Mouse (Mus musculus) MEL (cell line): Measurements from ENCODE around the gene Tomm40. TPM values are rescaled to one million over a fixed set of nuclear protein-coding genes. Genes with fewer than 3 reads are reported as not detected.

Source experiments
- DNase-seq: peaks from one replicate; pipeline ENCODE4 v3.0.0; 2011; ENCODE audit warnings: low read depth, low spot score
- H3K27ac ChIP-seq: 2 replicates; pipeline ENCODE4 v1.5.1; 2012; ENCODE audit warnings: low read depth, mild to moderate bottlenecking, control low read depth, low read length, moderate library complexity; ENCODE audit not compliant: control insufficient read depth
- H3K27me3 ChIP-seq, 2 experiments: fragments of 150-350 bp in 1 of 2; sonication (generic) in 1 of 2; 2 replicates each; pipeline ENCODE4 v1.6.1; 2012; ENCODE audit warnings: low read length in 2 of 2, mild to moderate bottlenecking in 2 of 2, improper control_type of control experiment in 1 of 2, moderate library complexity in 1 of 2; ENCODE audit not compliant: insufficient read depth in 2 of 2, control insufficient read depth in 1 of 2
- H3K36me3 ChIP-seq, 2 experiments: 2 replicates each; pipeline ENCODE4 v1.6.1; 2012 to 2014; ENCODE audit warnings: low read length in 2 of 2, improper control_type of control experiment in 1 of 2, inconsistent platforms in 1 of 2, mild to moderate bottlenecking in 1 of 2; ENCODE audit not compliant: insufficient read depth in 2 of 2, control insufficient read depth in 1 of 2
- H3K4me1 ChIP-seq, 2 experiments: fragments of 150-350 bp in 1 of 2; sonication (generic) in 1 of 2; 2 replicates each; pipeline ENCODE4 v1.6.1; 2012; ENCODE audit warnings: low read length in 2 of 2, improper control_type of control experiment in 1 of 2, mild to moderate bottlenecking in 1 of 2; ENCODE audit not compliant: insufficient read depth in 2 of 2, control insufficient read depth in 1 of 2
- H3K4me3 ChIP-seq, 2 experiments: fragments of 150-350 bp in 1 of 2; sonication (generic) in 1 of 2; 2 replicates each; pipeline ENCODE4 v1.5.1; 2012; ENCODE audit warnings: low read depth in 2 of 2, low read length in 2 of 2, mild to moderate bottlenecking in 2 of 2, moderate library complexity in 2 of 2, control low read depth in 1 of 2, improper control_type of control experiment in 1 of 2; ENCODE audit not compliant: control insufficient read depth in 1 of 2, insufficient read depth in 1 of 2
- H3K79me2 ChIP-seq: 2 replicates; pipeline ENCODE4 v1.6.1; 2012; ENCODE audit warnings: mild to moderate bottlenecking, low read length, moderate library complexity; ENCODE audit not compliant: control insufficient read depth, poor library complexity, insufficient read depth
- H3K9ac ChIP-seq: 2 replicates; pipeline ENCODE4 v1.6.1; 2012; ENCODE audit warnings: low read depth, mild to moderate bottlenecking, control low read depth, low read length, moderate library complexity; ENCODE audit not compliant: control insufficient read depth, poor library complexity, severe bottlenecking
- H3K9me3 ChIP-seq: fragments of 150-350 bp; sonication (generic); replicated peaks from 2 replicates; pipeline ENCODE4 v1.6.1; 2012; ENCODE audit warnings: mild to moderate bottlenecking, low read length, improper control_type of control experiment, moderate library complexity; ENCODE audit not compliant: insufficient read depth
- BHLHE40 ChIP-seq: IDR thresholded peaks from 2 replicates; pipeline ENCODE4 v1.6.1; 2012; ENCODE audit warnings: low read depth, mild to moderate bottlenecking, inconsistent platforms, low read length, improper control_type of control experiment, borderline replicate concordance
- CHD1 ChIP-seq: IDR thresholded peaks from 2 replicates; pipeline ENCODE4 v1.6.1; 2012; ENCODE audit warnings: low read depth, mild to moderate bottlenecking, inconsistent platforms, low read length, improper control_type of control experiment
- CTCF ChIP-seq, 3 experiments: IDR thresholded peaks in 2 of 3; conservative IDR thresholded peaks in 1 of 3; 2 replicates each; pipeline ENCODE4 v1.5.1; 2011 to 2012; ENCODE audit warnings: low read length in 3 of 3, low read depth in 2 of 3, mild to moderate bottlenecking in 2 of 3, improper control_type of control experiment in 1 of 3, inconsistent platforms in 1 of 3, mixed read lengths in 1 of 3, moderate library complexity in 1 of 3; ENCODE audit not compliant: control insufficient read depth in 1 of 3, insufficient read depth in 1 of 3, poor library complexity in 1 of 3, severe bottlenecking in 1 of 3
- E2F4 ChIP-seq: IDR thresholded peaks from 2 replicates; pipeline ENCODE4 v1.6.1; 2011; ENCODE audit warnings: low read depth, low read length, improper control_type of control experiment, borderline replicate concordance
- ELF1 ChIP-seq: IDR thresholded peaks from 2 replicates; pipeline ENCODE4 v1.6.1; 2014; ENCODE audit warnings: low read depth, mild to moderate bottlenecking, inconsistent platforms, low read length, improper control_type of control experiment, moderate library complexity
- GABPA ChIP-seq: IDR thresholded peaks from 2 replicates; pipeline ENCODE4 v1.6.1; 2012; ENCODE audit warnings: low read depth, mild to moderate bottlenecking, inconsistent platforms, low read length, improper control_type of control experiment, moderate library complexity
- GATA1 ChIP-seq: IDR thresholded peaks from 2 replicates; pipeline ENCODE4 v1.6.1; 2011; ENCODE audit warnings: low read depth, low read length, improper control_type of control experiment
- JUND ChIP-seq: IDR thresholded peaks from 2 replicates; pipeline ENCODE4 v1.6.1; 2011; ENCODE audit warnings: low read depth, mild to moderate bottlenecking, improper control_type of control experiment, low read length
- MAX ChIP-seq: IDR thresholded peaks from 2 replicates; pipeline ENCODE4 v1.6.1; 2011; ENCODE audit warnings: low read length, improper control_type of control experiment
- MEF2A ChIP-seq: IDR thresholded peaks from 2 replicates; pipeline ENCODE4 v1.6.1; 2014; ENCODE audit warnings: low read depth, mild to moderate bottlenecking, inconsistent platforms, low read length, improper control_type of control experiment; ENCODE audit not compliant: poor library complexity, insufficient replicate concordance, severe bottlenecking; ENCODE audit errors: extremely low read depth
- MYB ChIP-seq: IDR thresholded peaks from 2 replicates; pipeline ENCODE4 v1.6.1; 2011; ENCODE audit warnings: mild to moderate bottlenecking, low read depth, low read length, improper control_type of control experiment
- MYC ChIP-seq: IDR thresholded peaks from 2 replicates; pipeline ENCODE4 v1.6.1; 2011; ENCODE audit warnings: low read depth, mild to moderate bottlenecking, low read length, improper control_type of control experiment, moderate library complexity
- NELFE ChIP-seq: IDR thresholded peaks from 2 replicates; pipeline ENCODE4 v1.6.1; 2011; ENCODE audit warnings: low read depth, low read length, improper control_type of control experiment
- NRF1 ChIP-seq: IDR thresholded peaks from 2 replicates; pipeline ENCODE4 v1.6.1; 2014; ENCODE audit warnings: low read depth, mild to moderate bottlenecking, inconsistent platforms, low read length, improper control_type of control experiment, moderate library complexity; ENCODE audit not compliant: poor library complexity, insufficient read depth, severe bottlenecking
- POLR2A ChIP-seq, 2 experiments: IDR thresholded peaks; 2 replicates each; pipeline ENCODE4 v1.6.1; 2011 to 2012; ENCODE audit warnings: low read length in 2 of 2, mild to moderate bottlenecking in 2 of 2, control low read depth in 1 of 2, improper control_type of control experiment in 1 of 2, low read depth in 1 of 2, moderate library complexity in 1 of 2; ENCODE audit not compliant: control insufficient read depth in 1 of 2, insufficient read depth in 1 of 2, poor library complexity in 1 of 2
- POLR2AphosphoS5 ChIP-seq: IDR thresholded peaks from 2 replicates; pipeline ENCODE4 v1.6.1; 2012; ENCODE audit warnings: low read depth, borderline replicate concordance, mild to moderate bottlenecking, inconsistent platforms, low read length, moderate library complexity, mixed read lengths
- RAD21 ChIP-seq: IDR thresholded peaks from 2 replicates; pipeline ENCODE4 v1.6.1; 2011; ENCODE audit warnings: mild to moderate bottlenecking, low read depth, low read length, improper control_type of control experiment
- RCOR1 ChIP-seq: IDR thresholded peaks from 2 replicates; pipeline ENCODE4 v1.6.1; 2012; ENCODE audit warnings: low read depth, mild to moderate bottlenecking, inconsistent platforms, low read length, improper control_type of control experiment
- SIN3A ChIP-seq: IDR thresholded peaks from 2 replicates; pipeline ENCODE4 v1.6.1; 2012; ENCODE audit warnings: low read length, improper control_type of control experiment, inconsistent platforms
- TAL1 ChIP-seq: IDR thresholded peaks from 2 replicates; pipeline ENCODE4 v1.6.1; 2012; ENCODE audit warnings: mild to moderate bottlenecking, inconsistent platforms, low read length, moderate library complexity, mixed read lengths
- TBP ChIP-seq: IDR thresholded peaks from 2 replicates; pipeline ENCODE4 v1.8.0; 2011; ENCODE audit warnings: low read depth, low read length, improper control_type of control experiment
- USF1 ChIP-seq: IDR thresholded peaks from 2 replicates; pipeline ENCODE4 v1.6.1; 2014; ENCODE audit warnings: low read depth, mild to moderate bottlenecking, inconsistent platforms, low read length, improper control_type of control experiment, moderate library complexity
- USF2 ChIP-seq, 2 experiments: IDR thresholded peaks; 2 replicates each; pipeline ENCODE4 v1.6.1; 2011 to 2012; ENCODE audit warnings: improper control_type of control experiment in 2 of 2, low read length in 2 of 2, borderline replicate concordance in 1 of 2, inconsistent platforms in 1 of 2, low read depth in 1 of 2, mild to moderate bottlenecking in 1 of 2; ENCODE audit not compliant: insufficient read depth in 1 of 2
- ZC3H11A ChIP-seq: IDR thresholded peaks from 2 replicates; pipeline ENCODE4 v1.6.1; 2012; ENCODE audit warnings: low read depth, mild to moderate bottlenecking, inconsistent platforms, low read length, improper control_type of control experiment
- ZNF384 ChIP-seq: IDR thresholded peaks from 2 replicates; pipeline ENCODE4 v1.6.1; 2012; ENCODE audit warnings: low read depth, mild to moderate bottlenecking, inconsistent platforms, low read length, improper control_type of control experiment
- polyA plus RNA-seq, 2 experiments: library from polyadenylated mRNA; stranded (reverse) in 1 of 2; unstranded in 1 of 2; fragments of >175 nt in 1 of 2; fragments of >200 nt in 1 of 2; gene quantifications; 2 replicates each; pipeline versions ENCODE4 v1.2.1 to v1.2.4; 2012; ENCODE audit warnings: low replicate concordance in 2 of 2, low read depth in 1 of 2; ENCODE audit not compliant: insufficient read length in 2 of 2, insufficient read depth in 1 of 2, missing spikeins in 1 of 2
- total RNA-seq: library from RNA; depleted of rRNA; stranded (reverse); fragments of 300-350 nt; gene quantifications from 2 replicates; pipeline ENCODE4 v1.2.3, GENCODE M21; 2012

Tomm40 gene
- total and polyA plus RNA-seq, 3 experiments, result 294 to 403 TPM; not detected in 1

DNA sequence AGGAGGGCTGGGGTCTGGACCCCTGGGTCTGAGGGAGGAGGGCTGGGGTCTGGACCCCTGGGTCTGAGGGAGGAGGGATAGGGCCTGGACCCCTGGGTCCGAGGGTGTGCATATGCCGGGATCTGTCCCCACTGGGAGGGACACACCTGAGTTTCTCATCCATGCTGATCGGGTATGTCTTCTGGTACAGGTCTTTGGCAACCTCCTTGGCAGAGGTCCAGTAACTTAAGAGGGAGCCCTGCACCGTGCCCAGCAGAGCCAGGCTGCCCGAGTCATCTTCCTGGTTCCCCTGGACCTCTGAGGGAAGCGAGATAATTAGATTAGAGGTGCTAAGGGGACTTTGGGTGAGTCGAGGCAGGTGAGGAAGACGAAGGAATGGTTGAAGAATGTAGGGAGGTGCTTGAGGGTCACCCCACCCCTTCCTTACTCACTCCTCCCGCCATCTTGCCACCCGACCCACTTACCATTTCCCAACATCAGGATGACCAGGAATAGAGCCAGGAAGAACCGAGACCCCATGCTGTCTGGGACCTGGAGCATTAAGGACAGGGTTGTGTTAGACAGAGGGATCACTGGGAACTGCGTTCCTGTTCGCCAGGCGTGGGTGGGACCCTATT lies 42.0 kb downstream of the Tomm40 start:
- H3K9ac ChIP-seq, result no peak overlapping the region
- H3K27ac ChIP-seq, result no peak overlapping the region
- TF ChIP-seq JUND, result no peak
- no peak for TF ChIP-seq SIN3A
- no peak for TF ChIP-seq RAD21
- no peak for TF ChIP-seq BHLHE40
- TF ChIP-seq CTCF (IDR thresholded peaks at IDR 0.05 in 2 of 3, conservative IDR thresholded peaks at IDR 0.05 in 1 of 3; ENCODE audit: control insufficient read depth in 1 of 3, insufficient read depth in 1 of 3, low read depth in 2 of 3, low read length in 3 of 3, poor library complexity in 1 of 3, severe bottlenecking in 1 of 3), result no peak
- TF ChIP-seq ZNF384, result no peak
- no peak for TF ChIP-seq MYB
- no peak for TF ChIP-seq NELFE
- no peak for TF ChIP-seq E2F4
- no peak for TF ChIP-seq MYC
- TF ChIP-seq MAX, result no peak
- TF ChIP-seq RCOR1, result no peak
- TF ChIP-seq MEF2A, result no peak
- TF ChIP-seq ZC3H11A, result no peak
- no peak for TF ChIP-seq CHD1
- no peak for TF ChIP-seq USF1
- TF ChIP-seq TAL1, result no peak
- TF ChIP-seq ELF1, result no peak
- no peak for TF ChIP-seq NRF1
- TF ChIP-seq POLR2A (IDR thresholded peaks at IDR 0.05; ENCODE audit: control insufficient read depth in 1 of 2, insufficient read depth in 1 of 2, low read depth in 1 of 2, low read length in 2 of 2, poor library complexity in 1 of 2), result no peak
- DNase-seq, result no peak
- no peak overlapping the region for H3K4me3 ChIP-seq
- H3K4me1 ChIP-seq, result peaks cover 0 to 4% of the 10 kb centered on the region in 2 experiments; a peak in 2 of 4 replicates
- H3K36me3 ChIP-seq, result no peaks in the 10 kb centered on the region; a peak in 1 of 4 replicates
- no peaks in the 10 kb centered on the region for H3K9me3 ChIP-seq
- no peaks in the 10 kb centered on the region for H3K79me2 ChIP-seq
- H3K27me3 ChIP-seq, result no peaks in the 10 kb centered on the region

DNA sequence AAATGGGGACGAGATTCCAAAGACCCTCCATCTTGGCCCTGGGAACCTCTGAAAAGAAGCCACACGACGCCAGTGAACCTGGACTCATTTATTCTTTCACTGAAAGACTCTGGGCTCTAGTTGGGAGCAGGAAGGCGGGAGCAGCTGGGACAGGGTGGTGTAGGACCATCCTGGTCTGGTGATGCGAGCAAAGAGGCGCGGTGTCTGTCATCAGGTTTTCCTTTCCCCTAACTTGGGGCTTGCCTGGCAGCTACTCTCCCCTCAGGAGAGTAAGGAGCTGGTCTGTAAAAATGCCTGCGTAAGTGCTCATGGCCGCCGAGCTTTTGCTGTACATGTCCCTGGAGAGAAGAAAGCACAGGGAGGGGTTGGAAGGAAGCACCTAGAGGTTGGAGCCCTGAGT lies 43.7 kb downstream of the Tomm40 start:
- no peak for DNase-seq
- Histone ChIP-seq H3K4me3 (no peak overlapping the region), H3K79me2 (no peaks in the 10 kb centered on the region)

More for the DNA sequence above, 43.7 kb downstream of the Tomm40 start:
- Histone ChIP-seq H3K27ac (no peak overlapping the region), H3K36me3 (peaks cover 0 to 3% of the 10 kb centered on the region in 2 experiments; a peak in 2 of 4 replicates), H3K9me3 (no peaks in the 10 kb centered on the region), H3K27me3 (no peaks in the 10 kb centered on the region), H3K4me1 (peaks cover 0 to 4% of the 10 kb centered on the region in 2 experiments; a peak in 2 of 4 replicates), H3K9ac (no peak overlapping the region)
- TF ChIP-seq GATA1 (no peak), GABPA (no peak), RAD21 (no peak), USF2 (IDR thresholded peaks at IDR 0.05; ENCODE audit: borderline replicate concordance in 1 of 2, insufficient read depth in 1 of 2, low read depth in 1 of 2, low read length in 2 of 2) (no peak), TBP (no peak), ZC3H11A (no peak), NELFE (no peak), POLR2AphosphoS5 (no peak), CHD1 (no peak), TAL1 (no peak), SIN3A (no peak)
